Mouse (Mus musculus): ENCODE results near the gene Trim7.
"Not testable (repeated sequence)": the region's sequence is repeated elsewhere in the genome, so short reads cannot be mapped to it uniquely, and the experiment has no call there.

Gene Trim7

DNA sequence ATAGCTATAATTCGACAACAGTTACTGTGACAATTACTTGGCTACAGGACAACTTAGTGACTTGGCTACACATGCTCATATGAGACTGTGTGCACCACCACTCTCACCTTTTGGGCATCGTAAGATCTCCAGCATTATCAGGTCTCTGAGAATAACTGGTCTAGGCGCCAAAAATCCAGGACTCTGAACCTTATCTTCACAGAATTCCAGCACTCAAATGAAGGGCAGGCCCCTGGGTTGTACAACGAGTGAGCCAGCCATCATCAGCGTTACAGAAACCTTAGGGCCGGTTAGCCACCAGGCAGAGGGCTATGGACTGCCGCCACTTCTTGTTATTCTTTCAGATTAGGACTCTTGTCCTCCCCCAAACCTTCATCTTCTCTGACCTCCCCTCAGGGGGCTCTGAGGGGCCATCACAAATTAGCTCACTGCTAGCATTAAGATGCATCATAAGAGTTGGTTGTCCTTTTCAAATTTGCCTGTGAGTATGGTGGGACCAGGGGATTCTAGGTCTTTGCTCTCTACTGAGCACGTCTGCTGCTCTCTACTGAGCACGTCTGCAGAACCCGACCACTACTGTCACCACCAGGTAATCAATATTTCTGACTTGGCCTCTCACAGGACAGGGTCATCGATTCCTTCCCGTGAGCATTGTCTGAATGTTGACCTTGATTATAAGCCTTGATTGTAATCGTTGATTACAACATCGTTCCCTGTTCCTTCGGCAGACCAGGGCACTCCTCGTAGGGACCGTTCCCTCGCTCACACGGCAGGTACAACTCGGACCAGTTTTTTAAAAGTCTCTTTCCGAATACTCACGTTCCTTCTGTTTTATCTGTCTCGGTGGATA, 26.9 kb downstream of the Trim7 start:
- DNase-seq: no peak

DNA sequence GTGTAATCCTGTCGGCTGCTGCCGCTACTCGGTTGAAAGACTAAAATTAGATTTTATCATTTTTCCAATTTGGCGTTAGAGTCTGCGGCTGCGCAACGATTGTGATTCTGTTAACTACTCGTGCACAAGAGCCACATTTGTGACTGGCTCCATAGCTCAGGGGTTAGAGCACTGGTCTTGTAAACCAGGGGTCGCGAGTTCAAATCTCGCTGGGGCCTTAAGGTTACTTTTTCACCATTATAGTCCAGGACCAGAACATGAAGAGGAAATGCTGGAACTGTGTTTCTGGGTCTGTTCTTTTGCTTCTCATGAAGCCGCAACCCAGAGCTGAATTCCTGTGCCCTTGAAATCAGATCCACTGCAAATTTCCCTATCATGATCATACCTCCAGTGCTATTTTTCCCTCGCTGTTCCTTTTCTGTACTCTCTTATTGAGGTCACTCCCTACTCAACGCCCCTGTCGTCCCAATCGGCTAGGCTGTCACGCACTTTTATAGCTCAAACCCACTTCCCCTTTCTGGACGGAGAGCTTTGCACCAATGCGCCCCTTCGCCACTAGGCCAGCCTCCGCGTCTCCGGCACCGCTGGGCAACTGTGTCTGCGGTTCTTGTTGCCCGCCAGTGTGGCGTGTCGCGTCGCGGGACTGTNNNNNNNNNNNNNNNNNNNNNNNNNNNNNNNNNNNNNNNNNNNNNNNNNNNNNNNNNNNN, 27.7 kb downstream of the Trim7 start:
- peak; percentile 84 to 89 for DNase-seq

DNA sequence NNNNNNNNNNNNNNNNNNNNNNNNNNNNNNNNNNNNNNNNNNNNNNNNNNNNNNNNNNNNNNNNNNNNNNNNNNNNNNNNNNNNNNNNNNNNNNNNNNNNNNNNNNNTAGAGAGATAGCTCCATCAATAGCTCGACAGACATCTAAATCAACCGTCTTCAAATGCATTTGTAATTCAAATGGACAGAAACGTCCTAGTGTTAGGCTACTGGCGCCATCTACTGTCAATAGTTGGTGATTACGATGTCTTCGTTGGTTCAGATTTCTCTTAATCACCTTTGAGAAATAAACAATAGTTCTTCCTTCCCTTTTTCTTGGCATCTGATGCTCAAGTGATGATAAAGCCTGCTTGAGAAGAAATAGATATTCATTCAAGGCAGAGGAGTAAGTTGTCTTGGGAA, 33.1 kb downstream of the Trim7 start:
- DNase-seq: peak in 1 of 2 experiments; percentile 66

DNA sequence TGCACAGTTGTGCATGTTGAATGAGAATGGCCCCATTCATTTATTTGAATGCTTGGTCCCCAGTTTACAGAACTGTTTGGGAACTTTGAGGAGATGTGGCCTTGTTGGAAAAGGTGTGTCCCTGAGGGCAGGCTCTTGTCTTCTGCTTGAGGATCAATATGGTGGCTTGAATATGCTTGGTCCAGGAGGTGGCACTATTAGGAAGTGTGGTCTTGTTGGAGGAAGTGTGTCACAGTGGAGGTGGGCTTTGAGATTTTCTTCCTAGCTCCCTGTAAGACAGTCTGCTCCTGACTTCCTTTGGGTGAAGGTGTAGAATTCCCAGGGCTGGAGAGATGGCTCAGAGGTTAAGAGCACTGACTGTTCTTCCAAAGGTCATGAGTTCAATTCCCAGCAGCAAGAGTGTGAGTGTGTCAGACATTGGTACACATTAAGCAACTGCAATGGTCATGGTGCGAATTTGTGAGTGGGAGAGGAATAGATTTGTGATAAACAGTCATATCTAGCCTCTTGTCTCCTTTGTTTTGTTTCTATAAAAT, 36.9 kb downstream of the Trim7 start:
- no peak for DNase-seq

DNA sequence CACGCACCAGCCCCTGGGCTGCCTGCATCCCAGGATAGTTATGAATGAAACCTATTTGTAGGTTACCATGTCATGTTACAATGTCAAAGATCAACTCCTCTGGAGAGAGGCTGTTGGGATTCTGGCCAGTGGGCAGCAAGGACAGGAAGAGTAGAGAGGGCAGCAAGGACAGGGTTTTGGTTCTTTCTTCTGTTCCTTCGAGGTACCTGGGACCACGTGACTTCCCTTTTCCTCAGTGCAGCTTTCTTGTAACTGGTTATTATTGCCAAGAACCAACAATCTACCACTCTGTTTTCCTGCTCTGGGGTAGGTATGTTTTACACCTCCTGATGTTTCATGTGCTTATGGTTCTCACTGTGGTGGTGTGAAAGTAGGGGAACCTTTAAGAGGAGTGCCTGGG, 37.9 kb downstream of the Trim7 start:
- DNase-seq: no peak

DNA sequence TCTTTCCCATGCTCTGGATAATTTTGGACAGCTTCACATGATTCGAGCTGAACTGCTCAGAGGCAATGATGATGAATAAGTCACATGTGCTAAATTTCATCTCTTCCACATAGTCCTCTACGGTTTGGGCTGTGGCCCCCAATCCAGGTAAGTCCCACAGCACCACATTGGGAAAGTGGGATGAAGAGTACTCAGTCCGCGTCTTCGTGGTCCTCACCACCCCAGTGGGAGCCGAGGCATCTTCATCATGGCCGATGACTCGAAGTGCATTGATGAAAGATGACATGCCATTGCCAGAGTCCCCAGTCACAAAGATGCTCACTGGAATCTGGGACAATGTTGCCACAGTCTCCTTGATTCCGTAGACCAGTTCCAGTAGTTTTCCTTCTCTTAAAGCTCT, 40.5 kb downstream of the Trim7 start:
- no peak for DNase-seq

DNA sequence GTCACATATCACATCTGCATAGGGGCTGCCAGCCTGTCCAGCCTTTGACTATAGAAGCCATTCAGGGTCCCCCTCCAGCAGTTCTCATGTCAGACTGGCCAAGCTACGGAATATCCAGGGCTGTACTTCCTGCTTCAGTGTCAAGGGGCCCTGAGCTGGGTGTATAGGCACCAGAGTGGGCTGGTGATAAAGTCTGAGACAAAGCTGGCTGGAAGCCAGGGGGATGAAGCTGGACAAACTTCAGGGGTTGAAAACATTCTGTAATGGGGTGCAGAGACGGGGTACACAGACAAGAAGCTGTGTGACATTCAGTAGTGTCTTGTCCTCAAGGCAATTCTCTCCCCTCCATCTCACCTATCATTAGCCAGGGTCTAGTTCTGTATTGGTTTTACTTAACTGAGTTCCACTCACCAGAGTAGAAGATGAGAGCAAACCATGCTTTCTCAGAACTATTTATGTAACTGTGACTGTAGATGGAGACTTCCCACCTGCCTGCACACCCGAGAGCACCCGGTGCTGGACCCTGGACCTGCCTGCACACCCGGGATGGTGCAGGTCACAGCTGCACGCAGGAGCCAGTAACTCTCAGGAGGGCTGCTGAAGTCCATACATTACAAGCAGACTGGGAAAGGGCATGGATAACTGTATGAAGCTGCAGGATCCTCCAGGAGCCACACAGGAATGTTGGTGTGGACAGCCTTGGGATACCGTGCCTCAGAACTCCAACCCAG, 43.6 kb downstream of the Trim7 start:
- peak; percentile 32 to 55 for DNase-seq

DNA sequence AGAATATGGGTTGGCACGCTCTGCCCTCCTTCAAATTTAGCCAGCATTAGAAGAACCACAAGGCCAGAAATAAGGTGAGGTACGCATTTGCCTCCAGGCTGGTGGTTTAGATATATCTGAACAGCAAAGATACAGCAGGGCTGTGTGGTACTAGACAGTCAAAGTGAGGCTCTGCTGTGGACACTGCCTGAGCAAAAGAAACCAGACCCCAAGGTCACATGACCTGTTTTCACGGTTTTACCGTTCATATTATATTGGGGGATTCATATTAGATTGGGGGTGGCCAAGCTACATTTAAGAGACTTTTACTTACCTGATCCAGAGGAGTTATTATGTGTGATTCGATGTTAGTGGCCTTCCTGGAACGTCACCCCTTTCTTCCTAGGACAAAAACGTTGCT, 44.8 kb downstream of the Trim7 start:
- no peak for DNase-seq

DNA sequence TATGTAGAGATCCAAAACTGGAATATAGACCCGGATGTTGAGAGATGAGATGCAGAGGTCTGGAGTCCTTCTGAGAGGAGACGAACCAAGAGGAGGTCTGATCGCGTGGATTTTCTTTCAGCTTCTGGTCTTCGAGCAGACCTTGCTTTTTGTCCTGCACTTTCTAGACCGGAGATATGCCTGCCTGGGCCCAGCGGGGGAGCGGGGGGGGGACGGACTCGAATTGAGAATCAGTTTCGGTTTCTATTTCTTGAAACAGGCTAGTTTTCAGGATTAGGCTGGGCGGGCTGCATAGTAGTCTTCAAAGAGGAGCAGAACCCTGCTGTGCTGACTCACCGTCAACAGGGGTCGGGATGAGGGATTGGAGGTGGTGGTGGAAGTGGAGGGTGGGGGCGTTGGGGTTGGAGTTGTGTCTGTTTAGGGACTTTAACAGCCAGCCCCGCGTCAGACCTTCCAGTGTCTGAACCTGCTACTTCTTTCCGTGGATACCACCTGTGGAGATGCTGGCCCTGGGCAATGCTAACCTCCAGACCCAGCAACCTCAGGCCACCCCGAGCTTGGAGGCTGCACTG, 45.3 kb downstream of the Trim7 start, which contains the start of gene Irgm1:
Gene Irgm1 (minus strand): TSS at position 483 of the 572 bp plus-strand sequence.
- DNase-seq: peak; percentile 80 to 88

DNA sequence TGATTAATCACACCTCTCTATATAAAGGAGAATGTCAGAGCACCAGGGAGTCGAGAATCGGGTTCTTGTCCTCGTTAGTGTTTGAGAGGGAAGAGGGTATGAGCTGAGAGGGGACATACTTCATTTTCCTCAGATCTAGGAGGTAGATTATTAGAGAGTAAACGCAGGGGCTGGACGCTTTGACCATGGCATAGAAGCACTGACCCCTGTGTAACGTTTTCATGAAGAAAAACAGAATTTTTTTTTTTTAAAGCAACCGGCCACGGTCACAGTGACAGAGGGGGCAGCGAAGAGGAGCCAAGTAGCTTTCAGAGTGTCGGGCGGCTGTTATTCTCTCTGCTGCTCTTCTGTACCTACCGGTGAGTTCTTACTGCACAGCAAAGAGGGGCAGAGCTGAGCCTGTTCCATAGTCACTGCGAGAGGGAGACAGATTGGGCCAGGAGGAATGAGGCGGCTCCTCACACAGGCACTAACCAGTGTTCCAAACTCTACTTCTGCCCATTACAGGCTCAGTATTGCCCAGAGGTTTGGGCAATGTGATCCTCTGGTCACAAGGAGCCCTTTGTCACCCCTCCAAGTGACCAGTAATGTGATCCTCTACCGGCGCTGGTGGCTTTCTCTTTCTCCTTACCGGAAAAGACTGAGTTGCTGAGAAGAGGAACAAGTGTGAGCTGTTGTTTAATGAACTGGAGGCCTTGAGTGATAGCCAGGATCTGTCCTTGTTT, 46.0 kb downstream of the Trim7 start:
- DNase-seq: peak; percentile 44 to 58

DNA sequence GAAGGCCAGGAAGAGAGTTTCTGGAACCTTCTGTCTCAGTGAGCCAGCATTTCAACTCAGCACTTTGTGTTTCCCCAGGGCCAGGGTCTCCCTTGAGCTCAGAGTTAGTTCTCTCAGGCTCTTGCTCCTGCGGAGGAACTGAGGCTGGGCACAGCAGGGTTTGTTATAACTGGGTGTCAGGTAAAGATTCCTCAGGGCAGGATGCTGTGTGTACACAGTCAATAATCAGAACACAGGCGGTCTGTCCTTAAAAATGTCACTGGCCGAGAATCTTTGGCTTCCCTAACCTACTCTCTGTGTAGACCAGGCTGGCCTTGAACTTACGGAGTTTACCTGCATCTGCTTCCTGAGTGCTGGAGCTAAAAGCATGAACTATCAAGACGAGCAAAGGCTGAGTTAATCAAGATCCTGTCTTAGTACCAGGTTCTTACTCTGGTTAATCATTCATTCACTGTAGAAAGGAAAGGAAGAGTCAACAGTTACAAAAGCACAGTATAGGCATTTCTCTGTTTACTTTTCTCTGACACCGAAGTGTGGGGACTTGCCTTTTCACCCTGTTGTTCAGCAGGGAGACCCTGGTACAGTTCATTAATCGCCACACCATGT, 46.9 kb downstream of the Trim7 start:
- DNase-seq: no peak

DNA sequence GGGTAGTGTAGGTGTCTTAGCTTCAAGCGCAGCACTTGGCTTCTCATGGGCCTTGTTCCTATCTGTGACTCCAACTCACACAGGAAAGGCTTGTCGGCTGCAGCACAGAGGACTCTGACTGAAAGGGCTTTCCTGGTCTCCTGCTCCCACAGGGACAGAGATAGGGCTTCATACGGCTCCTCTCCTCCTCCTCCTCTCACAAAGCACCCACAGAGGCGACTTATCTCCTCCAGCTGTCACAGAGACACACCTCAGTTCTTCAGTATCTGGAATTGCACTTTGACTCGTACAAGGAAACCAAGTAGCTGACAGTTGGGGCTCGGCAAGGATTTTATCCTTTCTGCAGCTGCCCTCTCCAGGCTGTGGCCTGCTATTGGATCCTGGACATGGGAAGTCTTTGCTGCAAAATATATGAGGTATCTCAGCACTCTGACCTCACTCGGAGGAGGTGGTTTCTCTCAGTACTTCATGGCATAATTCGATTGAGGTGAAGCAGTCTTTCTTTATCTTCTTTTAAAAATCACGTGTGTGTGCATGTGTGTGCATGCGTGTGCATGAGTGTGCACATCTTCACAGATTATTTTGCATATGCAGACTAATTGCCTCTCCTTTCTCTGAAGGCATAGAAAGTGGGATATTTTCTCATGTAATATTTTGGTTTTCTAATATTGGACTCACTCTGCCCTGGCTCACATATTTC, 47.8 kb downstream of the Trim7 start:
- no peak for DNase-seq

DNA sequence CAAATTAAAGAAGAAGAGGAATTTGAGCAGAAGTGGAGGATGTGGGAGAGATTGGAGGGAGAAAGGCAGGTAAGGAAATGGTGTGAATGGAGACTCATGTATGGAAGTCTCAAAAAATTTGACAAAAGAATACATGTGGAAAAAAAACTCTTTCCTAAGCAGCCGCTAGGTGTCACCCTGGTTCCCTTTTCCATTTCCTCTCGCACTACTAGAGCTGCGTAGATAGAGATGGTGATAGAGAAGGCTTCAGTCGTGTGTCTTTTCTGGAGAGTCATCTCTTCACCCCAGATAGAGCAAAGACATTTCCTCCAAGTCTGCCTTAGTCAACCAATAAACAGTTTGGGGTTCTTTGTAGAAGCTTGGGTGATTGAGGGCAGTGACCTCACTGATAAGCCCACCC, 48.5 kb downstream of the Trim7 start:
- peak; percentile 66 to 67 for DNase-seq

DNA sequence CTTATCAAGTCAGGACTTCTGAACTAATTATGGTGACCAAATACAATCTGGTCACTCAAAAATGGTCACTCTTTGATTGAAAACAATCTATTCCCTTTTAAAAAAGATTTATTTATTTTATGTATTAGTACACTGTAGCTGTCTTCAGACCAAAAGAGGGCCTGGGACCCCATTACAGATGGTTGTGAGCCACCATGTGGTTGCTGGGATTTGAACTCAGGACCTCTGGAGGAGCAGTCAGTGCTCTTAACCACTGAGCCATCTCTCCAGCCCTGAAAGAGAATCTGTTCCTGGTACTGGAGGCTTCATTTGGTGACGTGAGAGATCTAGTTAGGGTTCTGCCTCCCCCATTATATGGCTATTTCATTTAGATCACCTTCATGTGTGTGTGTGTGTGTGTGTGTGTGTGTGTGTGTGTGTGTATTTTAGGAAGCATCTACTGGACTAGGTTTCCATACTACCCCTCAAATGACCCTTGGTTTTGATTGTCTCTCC, 49.5 kb downstream of the Trim7 start:
- DNase-seq: not testable (repeated sequence)

DNA sequence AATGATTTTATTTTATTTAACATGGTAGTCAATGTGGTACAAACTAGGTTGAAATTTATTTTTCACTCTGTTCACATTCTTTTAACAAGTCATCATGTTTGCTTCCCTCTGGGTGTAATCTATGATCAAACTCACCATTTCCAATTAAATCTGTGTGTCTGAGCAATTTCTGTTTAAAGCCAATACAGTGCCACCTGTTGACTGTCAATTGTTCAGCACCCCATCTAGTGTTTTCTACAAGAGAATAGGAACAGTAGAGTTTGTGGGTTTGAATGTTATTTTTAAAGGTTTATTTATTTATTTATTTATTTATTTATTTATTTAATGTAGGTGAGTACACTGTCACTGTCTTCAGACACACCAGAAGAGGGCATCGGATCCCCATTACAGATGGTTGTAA, 50.7 kb downstream of the Trim7 start:
- no peak for DNase-seq

DNA sequence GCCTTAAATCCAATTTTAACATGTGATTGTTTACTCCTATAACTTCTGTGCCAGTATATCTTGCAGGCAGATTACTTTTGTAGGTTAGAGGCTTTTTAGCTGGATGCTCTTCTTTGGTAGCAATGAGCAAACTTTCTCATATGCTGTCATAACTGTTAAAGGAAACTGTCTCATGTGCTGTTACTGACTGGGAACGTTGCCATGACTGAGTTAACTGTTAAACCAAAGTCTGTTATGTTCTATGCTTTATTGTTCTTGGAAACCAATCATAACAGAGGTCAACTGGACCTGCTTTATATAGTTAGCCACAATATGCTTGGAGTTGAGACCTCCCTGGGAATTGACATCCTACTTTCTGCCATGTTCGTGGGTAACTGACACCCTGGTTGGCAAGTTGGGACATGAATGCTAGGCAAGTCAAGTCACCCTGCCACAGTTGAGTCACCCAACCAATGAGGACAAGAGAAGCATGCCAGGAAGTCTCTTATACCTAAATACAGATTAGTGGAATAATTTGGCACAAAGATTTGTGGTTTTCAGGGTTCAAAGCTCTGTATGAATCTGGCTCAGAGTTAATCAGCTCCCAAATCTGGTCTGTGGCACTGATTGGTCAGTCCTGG, 73.0 kb downstream of the Trim7 start:
- no peak for DNase-seq

DNA sequence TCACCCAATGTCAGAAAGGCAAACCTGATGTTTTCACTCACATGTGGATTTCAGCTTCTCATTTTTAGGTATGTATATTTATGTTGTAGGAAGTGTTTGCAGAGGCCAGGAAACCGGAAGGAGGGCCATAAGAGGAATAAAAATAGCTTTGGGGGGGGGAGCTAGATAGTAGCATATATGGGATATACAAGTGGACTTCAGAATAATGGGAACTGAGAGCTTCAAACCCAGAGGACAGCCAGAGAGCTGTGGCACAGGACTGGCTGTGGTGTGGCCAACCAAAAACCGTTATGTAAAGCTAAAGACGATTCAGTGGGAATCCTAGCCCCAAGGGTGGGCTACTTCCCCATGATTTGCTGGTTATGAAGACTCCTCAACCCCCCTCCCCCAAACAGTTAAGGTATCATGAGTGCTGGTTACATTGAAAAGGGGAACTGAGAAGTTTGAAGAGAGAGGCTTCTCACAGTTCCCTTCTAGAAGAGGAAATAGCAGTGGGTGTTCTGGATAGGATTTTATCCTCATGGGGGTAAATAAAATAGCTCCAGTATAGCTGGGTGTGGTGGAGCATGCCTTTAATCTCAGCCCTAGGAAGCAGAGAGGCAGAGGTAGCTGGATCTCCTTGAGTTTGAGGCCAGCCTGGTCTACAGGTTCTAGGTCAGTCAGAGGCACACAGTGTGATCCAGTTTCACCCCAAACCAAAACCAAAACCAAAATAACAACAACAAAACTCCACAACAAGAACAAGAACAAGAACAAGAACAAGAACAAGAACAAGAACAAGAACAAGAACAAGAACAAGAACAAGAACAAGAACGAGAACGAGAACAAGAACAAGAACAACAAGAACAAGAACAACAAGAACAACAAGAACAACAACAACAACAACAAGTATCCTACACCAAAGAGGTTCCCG, 75.0 kb downstream of the Trim7 start:
- not testable (repeated sequence) for DNase-seq

DNA sequence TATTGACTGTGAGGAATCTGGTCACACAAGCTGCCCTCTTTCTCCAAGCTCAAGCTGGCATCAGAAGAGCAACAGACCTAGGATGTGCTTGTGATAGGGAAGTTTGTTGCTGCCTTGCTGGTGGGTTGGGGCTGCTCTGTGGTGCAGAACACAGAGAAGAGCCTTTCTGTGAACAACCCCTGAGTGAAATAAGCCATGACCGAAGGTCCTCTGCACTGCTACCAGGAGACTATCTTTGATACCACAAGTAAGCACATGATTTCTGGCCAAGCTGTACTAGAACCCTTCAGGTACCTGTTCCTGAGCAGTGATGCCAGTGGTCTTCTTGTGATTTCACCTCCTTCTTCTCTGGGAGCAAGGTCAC, 75.6 kb downstream of the Trim7 start:
- DNase-seq: not testable (repeated sequence)

Data from kidney, postnatal 4 days (tissue).